Mouse (Mus musculus): ENCODE results near the gene Cpt1c. TPM values are rescaled to one million over a fixed set of nuclear protein-coding genes. Genes with fewer than 3 reads are reported as not detected.

The Cpt1c gene
- polyA plus RNA-seq, 1 experiment, result 154 TPM

DNA sequence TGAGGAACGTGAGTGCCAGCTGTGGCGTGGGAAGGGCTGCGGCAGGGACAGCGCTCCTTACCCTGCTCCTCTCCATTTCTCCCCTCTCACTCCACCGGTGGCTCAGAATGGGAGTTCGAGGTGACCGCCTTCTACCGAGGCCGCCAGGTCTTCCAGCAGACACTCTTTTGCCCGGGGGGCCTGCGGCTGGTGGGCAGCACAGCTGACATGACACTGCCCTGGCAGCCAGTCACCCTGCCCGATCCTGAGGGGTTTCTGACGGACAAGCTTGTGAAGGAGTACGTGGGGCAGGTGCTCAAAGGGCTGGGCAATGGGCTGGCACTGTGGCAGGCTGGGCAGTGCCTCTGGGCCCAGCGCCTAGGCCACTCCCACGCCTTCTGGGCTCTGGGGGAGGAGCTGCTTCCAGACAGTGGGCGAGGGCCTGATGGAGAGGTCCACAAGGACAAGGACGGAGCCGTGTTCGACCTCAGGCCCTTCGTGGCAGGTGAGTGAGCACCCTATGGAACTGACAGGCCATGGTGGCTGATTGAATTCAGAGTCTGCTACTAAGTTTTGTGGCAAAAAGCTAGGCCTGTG lies 26.0 kb upstream of the Cpt1c start:
- H3K4me3 ChIP-seq (ENCODE audit: insufficient read depth, low read length), result no peak overlapping the region
- no peaks in the 10 kb centered on the region for H3K4me1 ChIP-seq (ENCODE audit: control insufficient read depth, insufficient read depth, low read length)
- TF ChIP-seq POLR2A (IDR thresholded peaks at IDR 0.05; ENCODE audit: extremely low read depth, insufficient read depth, low read length), result no peak
- no peak for TF ChIP-seq CTCF (IDR thresholded peaks at IDR 0.05; ENCODE audit: extremely low read depth, insufficient read depth, low read length)
- H3K27ac ChIP-seq (ENCODE audit: insufficient read depth, low read length), result no peak overlapping the region

DNA sequence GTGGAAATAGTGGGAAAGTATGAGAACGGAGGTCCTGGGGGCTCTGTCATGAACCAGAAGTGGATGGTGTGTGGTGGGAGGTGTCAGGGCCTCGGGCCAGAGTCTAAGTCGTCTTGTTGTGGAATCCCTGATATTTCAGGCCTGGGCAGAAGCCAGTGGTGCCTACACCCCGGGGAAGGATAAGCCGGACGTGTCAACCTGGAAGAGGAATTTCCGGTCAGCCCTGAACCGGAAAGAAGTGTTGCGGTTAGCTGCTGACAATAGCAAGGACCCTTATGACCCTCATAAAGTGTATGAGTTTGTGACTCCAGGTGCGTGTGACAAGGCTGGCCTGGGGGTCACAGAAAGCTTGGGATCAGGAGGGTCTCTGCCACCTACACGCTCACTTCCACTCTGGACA lies 25.1 kb upstream of the Cpt1c start:
- no peaks in the 10 kb centered on the region for H3K4me1 ChIP-seq (ENCODE audit: control insufficient read depth, insufficient read depth, low read length)
- no peak overlapping the region for H3K4me3 ChIP-seq (ENCODE audit: insufficient read depth, low read length)
- TF ChIP-seq CTCF (IDR thresholded peaks at IDR 0.05; ENCODE audit: extremely low read depth, insufficient read depth, low read length) (no peak), POLR2A (IDR thresholded peaks at IDR 0.05; ENCODE audit: extremely low read depth, insufficient read depth, low read length) (no peak)
- no peak overlapping the region for H3K27ac ChIP-seq (ENCODE audit: insufficient read depth, low read length)

DNA sequence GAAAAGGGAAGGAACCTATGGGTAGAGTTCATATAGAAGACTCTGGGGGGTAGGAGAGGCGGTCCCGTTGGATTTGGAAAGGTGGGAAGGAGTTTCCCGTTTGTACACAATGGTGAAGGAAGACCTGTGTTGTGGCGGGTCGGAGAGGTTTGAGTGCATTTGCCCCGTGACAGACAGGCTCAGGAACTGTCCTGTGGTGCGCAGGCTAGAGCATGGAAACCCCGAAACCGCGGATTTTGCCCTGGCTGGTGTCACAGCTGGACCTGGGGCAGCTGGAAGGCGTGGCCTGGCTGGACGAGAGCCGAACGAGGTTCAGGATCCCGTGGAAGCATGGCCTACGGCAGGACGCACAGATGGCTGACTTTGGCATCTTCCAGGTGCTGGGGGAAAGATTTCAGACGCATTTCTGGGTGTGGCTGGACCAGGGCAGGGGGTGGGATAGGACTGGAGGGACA lies 23.9 kb upstream of the Cpt1c start, which contains the start of gene Bcl2l12:
Gene Bcl2l12 (minus strand): TSS at position 212 of the 455 bp plus-strand sequence.
- TF ChIP-seq CTCF (IDR thresholded peaks at IDR 0.05; ENCODE audit: extremely low read depth, insufficient read depth, low read length) (no peak), POLR2A (IDR thresholded peaks at IDR 0.05; ENCODE audit: extremely low read depth, insufficient read depth, low read length) (no peak)
- Histone ChIP-seq H3K27ac (ENCODE audit: insufficient read depth, low read length) (no peak within 1 kb of the TSS), H3K4me3 (ENCODE audit: insufficient read depth, low read length) (peak within 1 kb of the TSS; percentile 30), H3K4me1 (ENCODE audit: control insufficient read depth, insufficient read depth, low read length) (no peaks in the 10 kb centered on the region)

DNA sequence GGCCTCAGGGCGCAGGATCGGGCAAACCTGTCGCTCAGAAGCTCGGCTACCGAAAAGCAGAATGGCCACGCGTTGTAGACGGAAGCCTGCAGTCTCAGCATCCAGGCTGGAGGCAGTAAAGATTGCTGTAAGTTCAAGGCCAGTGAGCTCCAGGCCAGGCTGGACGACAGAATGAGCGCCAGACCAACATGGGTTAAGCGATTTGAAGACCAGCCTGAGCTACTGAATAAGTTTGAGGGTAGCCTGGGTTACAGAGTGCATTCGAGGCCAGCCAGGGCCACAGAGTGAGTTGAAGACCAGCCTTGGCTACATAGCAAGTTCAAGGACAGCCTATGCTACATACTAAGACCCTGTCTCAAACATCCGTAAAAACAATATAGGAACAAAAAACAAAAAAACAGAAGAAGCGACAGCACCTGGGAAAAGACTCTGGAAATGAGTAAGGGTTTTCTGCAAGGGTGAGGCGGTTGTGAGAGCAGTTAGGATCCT lies 23.3 kb upstream of the Cpt1c start:
- Histone ChIP-seq H3K4me1 (ENCODE audit: control insufficient read depth, insufficient read depth, low read length) (no peaks in the 10 kb centered on the region), H3K4me3 (ENCODE audit: insufficient read depth, low read length) (peak overlapping the region; percentile 30), H3K27ac (ENCODE audit: insufficient read depth, low read length) (no peak overlapping the region)
- no peak for TF ChIP-seq CTCF (IDR thresholded peaks at IDR 0.05; ENCODE audit: extremely low read depth, insufficient read depth, low read length)
- TF ChIP-seq POLR2A (IDR thresholded peaks at IDR 0.05; ENCODE audit: extremely low read depth, insufficient read depth, low read length), result no peak

DNA sequence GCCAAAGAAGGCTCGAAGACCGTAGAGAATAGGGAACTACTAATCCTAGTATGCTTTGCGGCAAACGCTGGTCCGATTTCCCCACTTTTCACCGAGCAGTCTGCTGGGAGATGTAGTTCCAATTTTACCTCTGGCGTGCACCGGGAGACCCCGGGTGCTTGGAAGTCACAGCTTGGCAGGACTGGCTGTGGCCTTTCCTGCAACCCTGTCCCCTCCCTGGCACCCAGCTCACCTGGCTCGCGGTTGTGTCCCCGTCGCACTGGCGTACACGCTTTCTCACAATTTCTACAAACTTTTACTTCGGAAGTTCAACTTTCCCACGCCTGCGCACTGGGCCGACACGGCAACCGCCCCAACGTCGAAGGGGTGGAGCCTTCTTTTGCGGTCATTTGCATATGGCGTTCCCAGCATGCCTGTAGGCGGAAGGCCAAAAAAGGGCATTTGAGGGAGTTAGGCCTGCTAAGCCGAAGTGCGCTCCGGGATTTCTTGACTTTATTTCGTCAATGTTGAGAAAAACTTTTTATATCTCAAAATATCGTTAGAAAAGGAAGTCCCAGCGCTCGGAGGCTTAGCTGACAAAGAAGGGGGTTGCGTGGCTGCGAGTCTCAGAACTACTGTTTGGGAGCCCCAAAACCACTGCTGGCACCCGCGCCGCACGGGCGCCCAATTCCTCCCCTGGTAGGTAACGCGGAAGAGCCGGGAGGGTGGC lies 22.7 kb upstream of the Cpt1c start, which contains the start of gene Irf3:
Gene Irf3 (plus strand): TSS at position 418 of the 709 bp plus-strand sequence.
- H3K4me1 ChIP-seq (ENCODE audit: control insufficient read depth, insufficient read depth, low read length), result no peaks in the 10 kb centered on the region
- TF ChIP-seq CTCF (IDR thresholded peaks at IDR 0.05; ENCODE audit: extremely low read depth, insufficient read depth, low read length) (no peak), POLR2A (IDR thresholded peaks at IDR 0.05; ENCODE audit: extremely low read depth, insufficient read depth, low read length) (peak; percentile 85)
- H3K27ac ChIP-seq (ENCODE audit: insufficient read depth, low read length), result no peak within 1 kb of the TSS

DNA sequence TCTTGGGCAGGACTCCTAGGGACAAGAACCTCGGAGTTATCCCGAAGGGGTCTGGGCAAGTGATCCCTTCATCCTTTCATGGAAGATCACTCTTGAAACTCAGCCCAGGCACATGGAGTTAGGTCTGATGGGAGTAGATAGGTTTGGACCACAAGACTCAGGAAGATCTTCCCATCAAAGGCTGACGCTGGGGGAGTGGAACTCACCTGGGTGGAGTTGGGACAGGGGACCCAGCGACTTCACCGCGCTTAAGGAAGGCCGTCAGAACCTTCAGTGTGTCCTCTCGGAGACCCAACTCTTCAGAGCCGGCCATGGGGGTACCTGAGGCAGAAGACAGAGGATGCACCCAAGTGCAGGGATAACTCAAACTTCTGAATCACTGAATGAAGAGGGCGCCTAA lies 22.0 kb upstream of the Cpt1c start:
- TF ChIP-seq POLR2A (IDR thresholded peaks at IDR 0.05; ENCODE audit: extremely low read depth, insufficient read depth, low read length) (no peak), CTCF (IDR thresholded peaks at IDR 0.05; ENCODE audit: extremely low read depth, insufficient read depth, low read length) (no peak)
- Histone ChIP-seq H3K4me3 (ENCODE audit: insufficient read depth, low read length) (no peak overlapping the region; the same call in 1 of the 2 replicates), H3K4me1 (ENCODE audit: control insufficient read depth, insufficient read depth, low read length) (no peaks in the 10 kb centered on the region), H3K27ac (ENCODE audit: insufficient read depth, low read length) (no peak overlapping the region)

More for the DNA sequence above, 22.7 kb upstream of the Cpt1c start, which contains the start of gene Irf3:
- H3K4me3 ChIP-seq (ENCODE audit: insufficient read depth, low read length), result peak within 1 kb of the TSS; percentile 30

GRCm38 (mm10) chr7:44986879-44987718 lies 12.4 kb upstream of the Cpt1c start:
- Histone ChIP-seq H3K27ac (ENCODE audit: insufficient read depth, low read length) (peak overlapping the region; percentile 17), H3K4me3 (ENCODE audit: insufficient read depth, low read length) (peak overlapping the region; percentile 58), H3K4me1 (ENCODE audit: control insufficient read depth, insufficient read depth, low read length) (peaks cover 2% of the 10 kb centered on the region; the same call in 1 of the 2 replicates)
- TF ChIP-seq CTCF (IDR thresholded peaks at IDR 0.05; ENCODE audit: extremely low read depth, insufficient read depth, low read length) (no peak), POLR2A (IDR thresholded peaks at IDR 0.05; ENCODE audit: extremely low read depth, insufficient read depth, low read length) (no peak; the same call in 1 of the 2 replicates)

DNA sequence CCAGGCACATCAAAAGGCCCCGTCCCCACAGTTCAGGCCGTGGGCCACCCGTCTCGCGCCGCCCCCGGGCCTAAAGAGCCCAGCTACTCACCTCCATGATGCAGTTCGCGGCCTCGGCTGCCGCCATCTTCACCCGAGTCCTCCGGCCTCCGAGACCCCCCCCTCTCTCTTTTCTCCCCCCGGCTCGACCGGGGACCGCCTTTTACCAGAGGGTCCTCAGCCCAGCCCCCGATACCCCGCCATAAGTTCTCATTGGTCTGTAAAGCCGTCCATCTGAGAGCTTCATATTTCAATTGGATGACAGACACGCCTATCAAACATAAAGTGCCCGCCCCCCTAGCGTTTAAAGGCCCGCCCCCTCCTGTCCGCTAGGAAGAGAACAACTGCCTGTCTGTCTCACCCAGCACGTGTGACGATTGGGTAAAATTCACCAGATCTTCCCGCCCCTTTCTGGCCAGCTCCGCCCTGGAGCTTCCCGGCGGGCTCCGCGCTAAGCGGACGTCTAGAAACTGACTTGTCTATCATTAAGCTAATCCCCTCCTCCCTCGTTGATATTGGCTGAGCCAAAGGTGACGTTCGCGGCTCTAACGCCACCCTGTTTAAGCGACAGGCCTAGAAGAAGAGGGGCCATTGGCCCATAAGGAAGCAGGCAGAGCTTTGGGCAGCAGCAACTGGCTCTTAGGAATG lies 11.7 kb upstream of the Cpt1c start, which contains the start of gene Prmt1:
Gene Prmt1 (minus strand): TSS at position 377 of the 687 bp plus-strand sequence.
- TF ChIP-seq POLR2A (IDR thresholded peaks at IDR 0.05; ENCODE audit: extremely low read depth, insufficient read depth, low read length) (peak; percentile 66; the same call in 1 of the 2 replicates), CTCF (IDR thresholded peaks at IDR 0.05; ENCODE audit: extremely low read depth, insufficient read depth, low read length) (no peak)
- Histone ChIP-seq H3K4me3 (ENCODE audit: insufficient read depth, low read length) (peak within 1 kb of the TSS; percentile 88), H3K27ac (ENCODE audit: insufficient read depth, low read length) (peak within 1 kb of the TSS; percentile 68), H3K4me1 (ENCODE audit: control insufficient read depth, insufficient read depth, low read length) (peaks cover 2% of the 10 kb centered on the region; the same call in 1 of the 2 replicates)
